Comparison of ENCODE assay signal across 16 mouse cellular contexts in the genomic region with DNA sequence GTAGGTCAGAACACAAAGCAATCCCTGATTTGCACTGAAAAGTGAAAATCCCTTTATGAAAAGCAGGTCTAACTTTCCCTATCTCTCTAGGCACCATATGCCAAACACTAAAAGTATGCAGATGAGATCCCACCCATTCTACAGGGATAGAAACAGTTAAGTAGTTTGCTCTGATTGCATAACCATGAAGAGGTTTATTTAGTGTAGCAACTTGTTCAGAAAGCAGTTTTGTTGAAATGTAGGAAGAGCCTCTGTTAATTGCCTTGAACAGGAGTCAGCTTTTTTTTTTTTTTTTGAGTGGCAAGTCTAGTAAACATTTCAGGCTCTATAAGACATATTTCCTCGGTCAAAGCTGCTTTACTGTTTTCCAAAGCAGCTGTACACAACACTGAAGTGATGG.
"Had no signal": no experiment of that assay in that cellular context is flagged by ENCODE, and none has a peak within 500 bp of the region (broad histone marks: within the 10 kb centered on the region; RNA-seq: fewer than 3 reads in every experiment).

No protein-coding gene starts in this region.

- DNase-seq: retina, postnatal 1 day; right cerebral cortex, adult 18-20 months; right cerebral cortex, postnatal 14 days; right cerebral cortex, postnatal 25 days; right cerebral cortex, postnatal 4 days; spleen, adult 18-20 months; thymus, adult 18-20 months; thymus, adult 2 months; thymus, postnatal 14 days; thymus, postnatal 25 days; thymus, postnatal 36 days; thymus, postnatal 4 days had no signal

- H3K27ac ChIP-seq: neural tube, embryonic 13.5 days; neural tube, embryonic 15.5 days; stomach, embryonic 15.5 days; stomach, postnatal 0 days had no signal

- H3K4me2 ChIP-seq: neural tube, embryonic 13.5 days; neural tube, embryonic 15.5 days; stomach, embryonic 15.5 days had no signal

- H3K4me3 ChIP-seq: neural tube, embryonic 13.5 days; neural tube, embryonic 15.5 days; stomach, embryonic 15.5 days had no signal

- H3K27me3 ChIP-seq: neural tube, embryonic 13.5 days; neural tube, embryonic 15.5 days; stomach, embryonic 15.5 days had no signal

- H3K9me3 ChIP-seq: neural tube, embryonic 13.5 days; neural tube, embryonic 15.5 days; stomach, embryonic 15.5 days had no signal

- H3K36me3 ChIP-seq: neural tube, embryonic 13.5 days; neural tube, embryonic 15.5 days; stomach, embryonic 15.5 days had no signal

- H3K4me1 ChIP-seq: neural tube, embryonic 13.5 days; neural tube, embryonic 15.5 days; stomach, embryonic 15.5 days had no signal

- H3K9ac ChIP-seq: neural tube, embryonic 13.5 days; neural tube, embryonic 15.5 days; stomach, embryonic 15.5 days had no signal
